Mouse (Mus musculus) kidney, embryonic 16.5 days (tissue): ENCODE data around the gene Hyal2. TPM values are rescaled to one million over a fixed set of nuclear protein-coding genes. Genes with fewer than 3 reads are reported as not detected.
"Not testable (repeated sequence)": the region's sequence is repeated elsewhere in the genome, so short reads cannot be mapped to it uniquely, and the experiment has no call there.

Experiments
- ATAC-seq: fragments of 200-750 bp; cut with Nextera tagmentation; 2 replicates; pipeline ENCODE4 v1.8.0; 2017; ENCODE audit warnings: moderate TSS enrichment; ENCODE audit not compliant: low FRiP score, low TSS enrichment
- H3K27ac ChIP-seq: fragments of 300-500 bp; sonication (generic); 2 replicates; pipeline ENCODE4 v1.5.1; 2014; ENCODE audit warnings: low read length
- H3K27me3 ChIP-seq: fragments of 300-500 bp; sonication (generic); 2 replicates; pipeline ENCODE4 v1.6.1; 2014; ENCODE audit warnings: low read length, control low read depth, mixed read lengths; ENCODE audit not compliant: insufficient read depth
- H3K36me3 ChIP-seq: fragments of 300-500 bp; sonication (generic); 2 replicates; pipeline ENCODE4 v1.6.1; 2014; ENCODE audit warnings: low read length, control low read depth, mixed read lengths; ENCODE audit not compliant: insufficient read depth
- H3K4me1 ChIP-seq: fragments of 300-500 bp; sonication (generic); 2 replicates; pipeline ENCODE4 v1.6.1; 2014; ENCODE audit warnings: low read length, control low read depth, mixed read lengths; ENCODE audit not compliant: insufficient read depth
- H3K4me2 ChIP-seq: fragments of 300-500 bp; sonication (generic); replicated peaks from 2 replicates; pipeline ENCODE4 v1.6.1; 2014; ENCODE audit warnings: low read depth, low read length
- H3K4me3 ChIP-seq: fragments of 300-500 bp; sonication (generic); 2 replicates; pipeline ENCODE4 v1.5.1; 2014; ENCODE audit warnings: mild to moderate bottlenecking, low read length
- H3K9ac ChIP-seq: fragments of 300-500 bp; sonication (generic); replicated peaks from 2 replicates; pipeline ENCODE4 v1.6.1; 2014; ENCODE audit warnings: low read length
- H3K9me3 ChIP-seq: fragments of 300-500 bp; sonication (generic); 2 replicates; pipeline ENCODE4 v1.6.1; 2016; ENCODE audit warnings: low read length, control low read depth
- WGBS: fragments of 180-500 bp; shearing (Covaris S2); extraction: QIAGEN DNeasy Blood & Tissue Kit; methylation state at CpG from one replicate; pipeline ENCODE4 v1.1.7; 2014; 5-methylcytosine and 5-hydroxymethylcytosine counted together
- polyA plus RNA-seq: library from polyadenylated mRNA; unstranded; fragments of >200 nt; fragmentation: Nextera tagmentation; extraction: Ambion mirVana; gene quantifications from 2 replicates; pipeline ENCODE4 v1.2.1, GENCODE M21; 2015

The Hyal2 gene
- polyA plus RNA-seq, 1 experiment from 2014 or later, result 132 TPM

DNA sequence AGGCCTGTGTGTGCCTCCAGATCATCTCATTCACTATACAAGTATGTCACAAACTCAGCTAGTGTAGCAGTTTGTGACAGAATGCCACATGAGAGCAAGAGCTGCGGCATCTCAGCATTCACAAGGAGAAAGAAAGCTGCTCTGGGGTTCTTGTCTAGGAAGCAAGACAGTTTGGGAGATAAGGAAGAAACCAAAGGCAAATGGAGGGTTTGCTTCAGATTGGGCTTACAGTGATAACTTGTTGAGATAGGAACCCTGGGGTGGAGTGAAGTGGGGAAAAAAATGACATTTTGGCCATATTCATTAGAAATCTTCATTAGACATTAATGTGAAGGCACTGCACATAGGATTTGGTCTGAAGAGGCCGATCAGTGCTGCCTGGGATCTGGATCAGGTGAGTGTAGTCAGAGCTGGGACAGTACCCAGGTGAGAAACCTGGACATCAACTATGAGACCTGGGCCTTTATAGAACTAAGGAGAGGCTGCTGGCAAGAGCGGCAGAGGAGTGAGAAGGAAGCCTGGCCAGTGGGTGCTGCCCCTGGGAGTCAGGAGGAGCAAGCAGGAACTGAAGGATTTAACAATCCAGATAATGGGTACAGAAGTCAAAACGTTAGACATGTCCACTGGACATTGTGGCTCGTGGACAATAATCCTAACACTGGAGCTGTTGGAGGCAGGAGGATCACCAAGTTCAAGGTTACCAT lies 14.9 kb upstream of the Hyal2 start:
- H3K9ac ChIP-seq, result peak overlapping the region; percentile 83
- H3K4me2 ChIP-seq, result peak overlapping the region; percentile 95
- peak overlapping the region; percentile 99 for H3K27ac ChIP-seq
- 66% methylated on average over 5 of the region's 5 CpGs for WGBS
- peaks cover 56% of the 10 kb centered on the region for H3K4me1 ChIP-seq
- ATAC-seq, result no peak
- no peaks in the 10 kb centered on the region for H3K27me3 ChIP-seq
- no peaks in the 10 kb centered on the region for H3K9me3 ChIP-seq
- H3K4me3 ChIP-seq, result peak overlapping the region; percentile 81
- peaks cover 7% of the 10 kb centered on the region for H3K36me3 ChIP-seq

DNA sequence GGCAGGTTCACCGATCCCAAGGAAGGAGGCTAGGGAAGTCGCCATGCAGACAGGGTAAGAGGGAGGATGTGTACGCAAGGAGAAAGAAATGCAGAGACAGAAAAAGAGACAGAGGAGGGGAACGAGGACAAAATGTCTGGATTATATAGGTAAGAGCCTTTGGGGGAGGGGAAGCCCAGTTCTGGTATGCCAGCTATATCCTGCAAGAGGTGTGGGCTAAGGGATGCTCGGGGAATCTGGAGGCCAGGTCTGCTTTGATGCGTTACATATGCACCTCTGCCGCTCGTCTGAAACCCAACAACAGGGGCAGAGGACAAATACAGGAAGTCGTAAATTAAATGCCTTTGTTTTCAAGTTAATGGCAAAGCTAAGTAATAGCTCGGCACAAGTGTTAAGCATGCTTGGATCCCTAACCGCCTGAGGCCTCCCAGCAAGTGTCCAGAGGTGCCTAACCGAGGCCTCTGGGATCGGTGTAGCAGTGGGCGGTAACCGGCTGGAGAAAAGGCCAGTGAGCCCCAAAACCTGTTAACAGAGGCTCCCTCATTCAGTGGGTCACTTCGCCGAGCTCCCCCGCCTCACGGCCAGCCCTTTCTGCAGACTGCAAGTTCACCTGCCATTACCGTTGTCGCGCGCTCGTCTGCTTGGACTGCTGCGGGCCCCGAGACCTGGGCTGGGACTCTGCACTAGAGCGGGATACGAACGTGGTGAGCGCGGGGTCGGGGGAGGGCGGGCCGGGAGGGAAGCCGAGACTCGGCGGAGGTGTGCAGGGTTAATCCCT lies 14.0 kb upstream of the Hyal2 start:
- Histone ChIP-seq H3K4me1 (peaks cover 56% of the 10 kb centered on the region), H3K27me3 (no peaks in the 10 kb centered on the region), H3K9ac (peak overlapping the region; percentile 83), H3K9me3 (no peaks in the 10 kb centered on the region), H3K36me3 (peaks cover 16% of the 10 kb centered on the region), H3K27ac (peak overlapping the region; percentile 99), H3K4me3 (peak overlapping the region; percentile 81), H3K4me2 (peak overlapping the region; percentile 95)
- under 1% methylated on average over 37 of the region's 37 CpGs for WGBS
- peak; percentile 37 for ATAC-seq

DNA sequence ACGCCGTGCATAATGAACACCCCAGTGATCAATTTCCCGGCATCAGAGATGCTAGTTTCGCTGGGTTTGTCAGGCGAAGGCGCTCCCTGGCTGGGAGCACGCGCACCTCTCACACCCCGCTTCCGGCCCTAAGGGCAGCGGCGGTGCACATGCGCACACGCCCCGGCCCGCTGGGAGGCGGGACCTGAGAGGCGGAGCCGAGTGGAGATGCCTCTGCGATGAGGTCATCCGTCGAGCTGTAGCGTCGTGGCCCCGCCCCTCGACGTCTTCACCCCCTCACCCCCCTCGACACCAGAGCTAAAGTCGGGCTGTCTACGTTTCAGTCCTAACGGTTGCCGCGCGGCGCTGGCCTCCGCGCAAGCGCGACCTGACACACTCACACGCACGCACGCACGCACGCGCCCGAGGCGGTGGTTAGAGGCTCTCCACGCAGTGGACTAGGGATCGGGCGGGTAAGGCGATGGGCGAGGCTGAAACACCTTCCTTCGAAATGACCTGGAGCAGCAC lies 13.4 kb upstream of the Hyal2 start:
- Histone ChIP-seq H3K4me2 (peak overlapping the region; percentile 95), H3K27ac (peak overlapping the region; percentile 99), H3K9me3 (no peaks in the 10 kb centered on the region), H3K4me3 (peak overlapping the region; percentile 81), H3K36me3 (peaks cover 22% of the 10 kb centered on the region), H3K27me3 (no peaks in the 10 kb centered on the region), H3K4me1 (peaks cover 54% of the 10 kb centered on the region), H3K9ac (peak overlapping the region; percentile 90)
- WGBS, result 0% methylated on average over 52 of the region's 53 CpGs
- peak; percentile 87 for ATAC-seq

DNA sequence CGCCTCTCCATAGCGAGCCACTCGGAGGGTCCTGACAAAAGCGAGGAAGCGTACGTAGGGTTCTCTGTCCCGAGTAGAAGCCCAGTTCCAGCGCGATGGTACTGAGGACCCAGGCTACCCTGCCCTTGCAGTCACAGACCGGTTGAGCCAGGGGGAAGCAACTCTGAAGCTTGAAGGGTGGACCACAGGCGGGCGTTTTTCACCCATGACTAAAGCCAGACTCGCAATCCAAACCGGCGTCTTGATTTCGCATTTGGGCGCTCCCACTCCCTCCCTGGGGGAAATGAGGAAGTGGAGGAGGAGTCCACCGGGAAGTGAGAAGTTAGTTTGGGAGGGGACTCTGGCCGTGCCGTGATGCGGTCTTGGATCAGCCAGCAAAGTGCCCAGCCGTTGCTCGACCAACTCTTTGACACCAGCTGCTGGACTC lies 12.7 kb upstream of the Hyal2 start:
- under 1% methylated on average over 23 of the region's 23 CpGs for WGBS
- peaks cover 54% of the 10 kb centered on the region for H3K4me1 ChIP-seq
- no peaks in the 10 kb centered on the region for H3K27me3 ChIP-seq

DNA sequence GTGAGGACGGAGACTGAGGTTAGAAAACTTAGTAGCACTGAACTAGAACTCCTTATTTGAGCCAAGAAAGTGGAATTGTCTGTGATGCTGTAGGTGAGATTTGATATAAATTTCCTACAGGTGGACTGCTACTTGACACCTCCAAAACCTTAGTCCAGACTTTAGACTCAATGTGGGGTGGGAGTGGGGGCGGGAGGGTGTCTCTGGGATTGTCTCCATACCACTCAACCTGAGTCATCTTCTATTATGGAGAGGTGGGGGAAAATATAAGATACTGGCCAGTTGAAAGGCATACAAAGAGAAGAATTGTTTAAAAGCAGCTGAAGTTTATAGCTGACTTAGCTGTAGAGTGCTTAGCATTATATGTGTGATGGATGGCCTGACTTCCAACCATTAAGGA lies 12.0 kb upstream of the Hyal2 start:
- H3K36me3 ChIP-seq, result peaks cover 34% of the 10 kb centered on the region
- WGBS, result 34% methylated on average over 2 of the region's 2 CpGs
- H3K4me3 ChIP-seq, result peak overlapping the region; percentile 81
- H3K9me3 ChIP-seq, result no peaks in the 10 kb centered on the region
- peak overlapping the region; percentile 90 for H3K9ac ChIP-seq
- H3K4me2 ChIP-seq, result peak overlapping the region; percentile 95
- peaks cover 48% of the 10 kb centered on the region for H3K4me1 ChIP-seq
- no peak for ATAC-seq
- H3K27me3 ChIP-seq, result no peaks in the 10 kb centered on the region
- H3K27ac ChIP-seq, result peak overlapping the region; percentile 99

More for the DNA sequence above, 12.7 kb upstream of the Hyal2 start:
- Histone ChIP-seq H3K27ac (peak overlapping the region; percentile 99), H3K9ac (peak overlapping the region; percentile 90), H3K36me3 (peaks cover 29% of the 10 kb centered on the region), H3K9me3 (no peaks in the 10 kb centered on the region), H3K4me3 (peak overlapping the region; percentile 81), H3K4me2 (peak overlapping the region; percentile 95)
- ATAC-seq, result peak; percentile 33

DNA sequence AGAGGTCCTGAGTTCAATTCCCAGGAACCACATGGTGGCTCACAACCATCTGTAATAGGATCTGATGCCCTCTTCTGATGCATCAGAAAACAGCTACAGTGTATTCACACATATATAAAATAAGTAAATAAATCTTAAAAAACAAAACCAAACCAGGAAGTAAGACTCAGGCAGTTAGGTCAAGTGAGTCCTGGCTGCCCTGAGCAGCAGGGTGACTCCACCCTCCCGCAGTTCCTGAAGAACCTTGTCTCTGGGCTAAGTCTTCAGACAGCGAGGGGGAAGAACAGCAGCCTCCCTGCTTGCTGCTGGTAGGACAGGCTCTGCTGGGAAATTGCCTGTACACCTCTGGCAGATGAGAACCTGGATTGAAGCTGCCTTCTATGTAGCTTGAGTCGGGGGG lies 11.4 kb upstream of the Hyal2 start:
- peaks cover 41% of the 10 kb centered on the region for H3K36me3 ChIP-seq
- no peak for ATAC-seq
- H3K4me3 ChIP-seq, result peak overlapping the region; percentile 81
- 72% methylated on average over 3 of the region's 3 CpGs for WGBS
- peak overlapping the region; percentile 95 for H3K4me2 ChIP-seq
- no peaks in the 10 kb centered on the region for H3K27me3 ChIP-seq
- H3K27ac ChIP-seq, result no peak overlapping the region
- H3K4me1 ChIP-seq, result peaks cover 42% of the 10 kb centered on the region
- no peaks in the 10 kb centered on the region for H3K9me3 ChIP-seq
- H3K9ac ChIP-seq, result peak overlapping the region; percentile 90

DNA sequence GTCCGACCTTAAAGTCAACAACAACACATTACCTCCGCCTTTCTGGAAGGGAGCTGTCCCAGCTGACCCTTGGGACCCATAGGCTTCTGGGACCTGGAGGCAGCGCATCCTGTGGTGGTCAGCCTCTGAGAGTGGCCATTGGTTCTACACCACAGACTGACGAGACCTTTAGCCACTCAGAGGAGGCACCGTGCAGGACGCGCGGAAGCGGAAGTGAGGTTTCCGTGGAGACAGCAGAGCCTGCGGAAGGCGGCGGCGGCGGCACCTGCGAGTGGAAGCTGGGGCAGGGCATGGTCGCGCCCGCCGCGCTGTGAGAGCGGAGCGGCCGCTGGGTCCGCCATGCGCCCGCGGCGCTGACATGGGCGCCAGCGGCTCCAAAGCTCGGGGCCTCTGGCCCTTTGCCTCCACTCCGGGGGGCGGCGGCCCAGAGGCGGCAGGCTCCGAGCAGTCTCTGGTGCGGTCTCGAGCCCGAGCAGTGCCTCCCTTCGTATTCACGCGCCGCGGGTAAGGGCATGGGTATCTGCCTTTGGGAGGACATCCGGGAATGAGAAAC lies 4.6 kb upstream of the Hyal2 start, which contains the start of gene Tusc2:
Gene Tusc2, plus strand, starts transcription at position 227 of the 553 bp plus-strand sequence.
- H3K9me3 ChIP-seq, result no peaks in the 10 kb centered on the region
- ATAC-seq, result peak; percentile 96
- peak within 1 kb of the TSS; percentile 79 for H3K9ac ChIP-seq
- H3K4me3 ChIP-seq, result peak within 1 kb of the TSS; percentile 90
- H3K27ac ChIP-seq, result peak within 1 kb of the TSS; percentile 67; the same call in 1 of the 2 replicates
- H3K4me1 ChIP-seq, result peaks cover 37% of the 10 kb centered on the region
- H3K36me3 ChIP-seq, result peaks cover 48% of the 10 kb centered on the region
- H3K27me3 ChIP-seq, result no peaks in the 10 kb centered on the region
- WGBS, result under 1% methylated on average over 46 of the region's 46 CpGs
- H3K4me2 ChIP-seq, result peak within 1 kb of the TSS; percentile 87

DNA sequence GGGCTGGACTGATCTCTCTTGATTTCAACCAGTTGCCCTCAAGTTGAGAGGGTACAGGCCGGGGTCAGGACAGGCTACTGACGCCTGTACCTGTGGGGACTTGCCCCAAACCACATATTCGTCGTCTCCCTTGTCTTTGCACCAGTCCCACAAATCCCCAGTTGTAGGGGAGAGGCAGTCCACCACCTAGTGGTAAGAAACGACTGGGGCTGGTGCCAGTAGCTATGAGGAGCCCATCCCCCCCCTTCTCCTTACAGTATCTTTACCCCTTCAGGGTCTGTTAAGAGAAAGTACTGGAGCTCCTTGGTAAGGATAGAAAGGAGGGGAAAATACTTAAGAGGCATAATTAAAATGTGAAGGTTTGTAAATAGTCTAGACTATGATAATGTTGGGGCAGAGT lies 2.2 kb upstream of the Hyal2 start:
- 0 out of 2 replicates have a peak overlapping the region, but pooled peaks have one; percentile 33 for H3K9ac ChIP-seq
- peaks cover 48% of the 10 kb centered on the region for H3K4me1 ChIP-seq
- not testable (repeated sequence) for ATAC-seq, H3K27me3 ChIP-seq, H3K27ac ChIP-seq, H3K9me3 ChIP-seq
- H3K36me3 ChIP-seq, result peaks cover 27% of the 10 kb centered on the region
- WGBS, result 53% methylated on average over 5 of the region's 5 CpGs
- H3K4me3 ChIP-seq, result peak overlapping the region; percentile 22; the same call in 1 of the 2 replicates
- H3K4me2 ChIP-seq, result peak overlapping the region; percentile 26

DNA sequence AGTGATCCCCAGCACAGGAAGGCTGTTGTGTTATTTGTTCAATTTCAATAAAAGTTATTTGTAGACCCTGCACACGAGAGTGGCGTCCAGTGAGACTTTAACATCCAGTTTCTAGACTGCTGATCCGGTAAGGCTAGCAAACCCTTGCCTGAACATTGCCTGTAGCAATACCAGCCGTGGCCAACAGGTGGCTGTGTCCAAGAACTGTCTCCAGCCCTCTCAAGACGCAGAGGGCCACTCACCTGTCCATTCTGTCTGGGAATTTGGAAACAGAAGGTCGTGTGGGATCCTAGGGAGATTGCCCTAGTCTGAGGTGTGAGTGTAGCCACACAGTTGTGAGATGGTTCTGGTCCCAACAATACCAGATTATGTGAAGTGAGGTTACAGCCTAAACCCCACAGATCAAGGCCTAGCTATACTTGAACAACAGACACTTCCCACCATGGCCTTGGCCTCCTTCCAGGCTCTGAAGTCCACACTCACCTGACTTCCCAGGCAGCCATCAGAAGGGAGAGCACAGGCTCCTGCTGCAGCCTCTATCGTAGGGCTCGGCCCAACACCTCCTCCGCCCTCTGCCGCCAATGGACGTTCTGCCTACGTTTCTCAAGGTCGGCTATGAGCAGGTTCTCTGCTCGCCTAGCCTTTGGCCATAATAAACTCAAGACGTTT lies 1.6 kb upstream of the Hyal2 start:
- Histone ChIP-seq H3K27me3 (no peaks in the 10 kb centered on the region), H3K9me3 (no peaks in the 10 kb centered on the region), H3K4me1 (peaks cover 54% of the 10 kb centered on the region), H3K4me2 (peak overlapping the region; percentile 58), H3K4me3 (peak overlapping the region; percentile 22), H3K9ac (peak overlapping the region; percentile 29; the same call in 1 of the 2 replicates), H3K36me3 (peaks cover 27% of the 10 kb centered on the region), H3K27ac (peak overlapping the region; percentile 96)
- no peak for ATAC-seq
- 54% methylated on average over 15 of the region's 15 CpGs for WGBS
